Mouse (Mus musculus) forebrain, embryonic 11.5 days (tissue): Measurements from ENCODE around the gene Cog5. TPM values are rescaled to one million over a fixed set of nuclear protein-coding genes. Genes with fewer than 3 reads are reported as not detected.

ENCODE experiments used
- ATAC-seq: fragments of 200-750 bp; cut with Nextera tagmentation; replicated peaks from 2 replicates; pipeline ENCODE4 v1.8.0; 2017; ENCODE audit warnings: moderate TSS enrichment; ENCODE audit not compliant: low FRiP score
- DNase-seq: peaks from one replicate; pipeline ENCODE4 v3.0.0-alpha.2; 2017; ENCODE audit warnings: low spot score
- H3K27ac ChIP-seq: fragments of 300-500 bp; sonication (generic); 2 replicates; pipeline ENCODE4 v1.5.1; 2014; ENCODE audit warnings: low read depth, low read length
- H3K27me3 ChIP-seq: fragments of 300-500 bp; sonication (generic); 2 replicates; pipeline ENCODE4 v1.6.1; 2014; ENCODE audit warnings: mild to moderate bottlenecking, low read length, mixed read lengths; ENCODE audit not compliant: control insufficient read depth, insufficient read depth
- H3K36me3 ChIP-seq: fragments of 300-500 bp; sonication (generic); 2 replicates; pipeline ENCODE4 v1.6.1; 2014; ENCODE audit warnings: mild to moderate bottlenecking, low read length, moderate library complexity, mixed read lengths; ENCODE audit not compliant: control insufficient read depth, insufficient read depth
- H3K4me1 ChIP-seq: fragments of 300-500 bp; sonication (generic); replicated peaks from 2 replicates; pipeline ENCODE4 v1.6.1; 2014; ENCODE audit warnings: low read length, mixed read lengths; ENCODE audit not compliant: control insufficient read depth, insufficient read depth
- H3K4me2 ChIP-seq: fragments of 300-500 bp; sonication (generic); 2 replicates; pipeline ENCODE4 v1.6.1; 2014; ENCODE audit warnings: low read depth, mild to moderate bottlenecking, low read length, moderate library complexity, mixed read lengths; ENCODE audit not compliant: severe bottlenecking
- H3K4me3 ChIP-seq: fragments of 300-500 bp; sonication (generic); 2 replicates; pipeline ENCODE4 v1.5.1; 2014; ENCODE audit warnings: low read depth, low read length
- H3K9ac ChIP-seq: fragments of 300-500 bp; sonication (generic); 2 replicates; pipeline ENCODE4 v1.6.1; 2014; ENCODE audit warnings: low read length
- H3K9me3 ChIP-seq: fragments of 300-500 bp; sonication (generic); 2 replicates; pipeline ENCODE4 v1.6.1; 2016; ENCODE audit warnings: low read length, mixed read lengths; ENCODE audit not compliant: control insufficient read depth
- WGBS: fragments of 180-500 bp; shearing (Covaris S2); extraction: QIAGEN DNeasy Blood & Tissue Kit; methylation state at CpG from one replicate; pipeline ENCODE4 v1.1.7; 2014; 5-methylcytosine and 5-hydroxymethylcytosine counted together
- polyA plus RNA-seq: library from polyadenylated mRNA; unstranded; fragments of >200 nt; fragmentation: Nextera tagmentation; extraction: Ambion mirVana; gene quantifications from 2 replicates; pipeline ENCODE4 v1.2.1, GENCODE M21; 2014

The Cog5 gene
- polyA plus RNA-seq, 1 experiment from 2014 or later: 35.2 TPM

DNA sequence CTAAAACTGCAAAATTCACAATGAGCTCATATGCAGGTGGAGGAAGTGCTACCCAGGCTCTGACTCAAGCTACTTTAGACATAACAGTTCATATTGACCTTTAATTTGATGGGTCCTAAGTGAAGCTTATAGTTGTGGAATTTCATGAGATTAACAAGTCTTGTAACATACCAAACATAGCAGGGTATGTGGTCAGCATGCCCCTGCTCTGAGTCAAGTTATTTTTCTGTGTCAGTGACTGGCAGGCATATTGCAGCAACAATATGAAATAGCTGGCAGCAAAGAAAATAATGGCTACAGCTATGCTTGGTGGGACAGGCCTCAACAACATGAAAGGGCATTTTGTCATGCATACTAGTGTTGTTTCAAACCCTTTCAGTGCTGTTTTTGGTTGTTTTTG is 183.9 kb downstream of the Cog5 start:
- H3K9ac ChIP-seq: no peak overlapping the region
- H3K27me3 ChIP-seq: no peaks in the 10 kb centered on the region
- no peak overlapping the region for H3K27ac ChIP-seq
- H3K36me3 ChIP-seq: no peaks in the 10 kb centered on the region
- no peak overlapping the region for H3K4me3 ChIP-seq
- no peak for DNase-seq
- H3K9me3 ChIP-seq: no peaks in the 10 kb centered on the region
- ATAC-seq: no peak
- no peaks in the 10 kb centered on the region; the same call in 1 of the 2 replicates for H3K4me1 ChIP-seq
- H3K4me2 ChIP-seq: no peak overlapping the region

DNA sequence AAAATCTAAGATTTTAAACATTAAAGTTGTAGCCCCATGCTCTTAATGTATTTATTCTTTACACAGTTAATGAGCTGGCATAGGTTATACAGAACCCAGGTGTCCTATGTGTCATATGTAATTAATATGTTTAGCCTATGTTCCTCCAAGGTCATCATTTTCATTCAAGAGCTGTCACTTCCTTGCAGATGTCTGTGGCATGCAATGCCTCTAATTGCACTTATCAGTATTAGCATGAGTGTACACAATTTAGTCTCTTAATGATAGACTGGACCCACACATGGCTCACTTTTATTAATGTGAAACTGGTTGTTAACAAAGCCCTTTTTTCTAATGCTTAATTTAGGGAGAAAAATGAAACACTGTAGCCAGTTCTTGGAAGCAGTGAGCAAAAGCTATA is 184.6 kb downstream of the Cog5 start:
- ATAC-seq (0 out of 2 replicates have a peak, but pooled peaks have one; percentile 30), DNase-seq (no peak)
- H3K27ac ChIP-seq: no peak overlapping the region
- no peak overlapping the region for H3K4me2 ChIP-seq
- no peak overlapping the region for H3K4me3 ChIP-seq
- H3K9me3 ChIP-seq: no peaks in the 10 kb centered on the region
- no peaks in the 10 kb centered on the region for H3K36me3 ChIP-seq
- H3K27me3 ChIP-seq: no peaks in the 10 kb centered on the region
- no peaks in the 10 kb centered on the region; the same call in 1 of the 2 replicates for H3K4me1 ChIP-seq
- no peak overlapping the region for H3K9ac ChIP-seq

DNA sequence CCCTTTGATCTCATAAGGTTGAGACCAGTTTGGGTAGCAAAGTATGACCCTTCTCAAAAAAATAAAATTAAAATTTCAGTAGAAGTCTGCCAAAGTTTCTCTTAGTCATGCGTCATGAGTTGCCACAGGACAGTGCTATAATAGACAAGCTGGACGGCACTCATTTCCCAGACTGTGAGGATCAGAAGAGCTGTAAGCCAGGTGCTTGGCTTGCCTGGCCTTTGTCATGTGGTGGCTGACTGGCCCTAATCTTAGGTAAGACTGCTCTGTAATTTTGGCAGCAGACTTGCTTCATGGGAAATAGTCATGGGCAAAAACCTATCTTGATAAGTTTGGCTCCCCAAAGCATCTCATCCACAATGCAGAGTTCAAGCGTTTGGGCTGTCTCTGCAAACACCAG is 191.4 kb downstream of the Cog5 start:
- no peak overlapping the region for H3K4me2 ChIP-seq
- H3K4me1 ChIP-seq: no peaks in the 10 kb centered on the region
- no peaks in the 10 kb centered on the region for H3K36me3 ChIP-seq
- H3K9me3 ChIP-seq: no peaks in the 10 kb centered on the region
- no peak overlapping the region for H3K27ac ChIP-seq
- no peak overlapping the region for H3K4me3 ChIP-seq
- no peak overlapping the region for H3K9ac ChIP-seq
- 92% methylated on average over 3 of the region's 3 CpGs for WGBS
- H3K27me3 ChIP-seq: no peaks in the 10 kb centered on the region
- DNase-seq (no peak), ATAC-seq (no peak)

DNA sequence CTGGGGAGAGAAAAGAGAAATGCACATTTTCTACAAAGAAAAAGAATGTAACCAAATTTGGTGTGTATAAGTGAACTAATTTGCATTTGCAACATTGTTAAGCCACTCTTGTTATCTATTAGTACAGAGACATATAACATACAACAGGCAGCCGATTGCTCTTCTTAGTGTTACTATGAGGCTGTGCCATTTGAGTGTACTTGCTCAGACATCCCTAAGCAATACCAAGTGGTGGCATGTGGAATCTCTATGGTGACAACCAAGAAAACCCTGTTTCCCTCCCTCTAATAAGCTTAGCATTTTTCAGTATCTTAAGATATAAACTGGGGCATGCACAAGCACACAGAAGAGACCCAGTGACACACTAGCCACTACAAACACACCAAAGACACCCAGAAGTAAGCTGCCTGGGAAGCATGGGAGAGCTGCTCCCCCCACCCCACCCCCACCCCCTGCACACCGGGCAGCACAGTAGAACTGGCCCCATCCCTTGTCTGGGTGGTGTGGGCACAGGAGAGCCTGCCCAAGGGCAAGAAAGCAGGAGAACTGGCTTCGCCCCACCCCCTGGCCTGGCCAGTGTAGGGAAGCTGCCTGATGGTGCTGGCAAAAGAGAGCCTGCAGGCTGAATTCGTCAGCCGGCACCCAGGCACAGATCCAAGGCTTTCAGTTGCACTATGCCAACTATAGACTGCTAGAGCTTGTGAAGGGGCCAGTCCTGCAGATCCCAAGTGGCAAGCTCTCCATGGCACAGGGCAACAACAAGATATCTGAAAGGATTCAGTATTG is 194.2 kb downstream of the Cog5 start:
- Histone ChIP-seq H3K9me3 (no peaks in the 10 kb centered on the region), H3K9ac (no peak overlapping the region), H3K4me3 (no peak overlapping the region), H3K4me2 (no peak overlapping the region), H3K4me1 (no peaks in the 10 kb centered on the region), H3K36me3 (no peaks in the 10 kb centered on the region), H3K27me3 (no peaks in the 10 kb centered on the region), H3K27ac (no peak overlapping the region)
- ATAC-seq (no peak), DNase-seq (no peak)
- 80% methylated on average over 5 of the region's 5 CpGs for WGBS

DNA sequence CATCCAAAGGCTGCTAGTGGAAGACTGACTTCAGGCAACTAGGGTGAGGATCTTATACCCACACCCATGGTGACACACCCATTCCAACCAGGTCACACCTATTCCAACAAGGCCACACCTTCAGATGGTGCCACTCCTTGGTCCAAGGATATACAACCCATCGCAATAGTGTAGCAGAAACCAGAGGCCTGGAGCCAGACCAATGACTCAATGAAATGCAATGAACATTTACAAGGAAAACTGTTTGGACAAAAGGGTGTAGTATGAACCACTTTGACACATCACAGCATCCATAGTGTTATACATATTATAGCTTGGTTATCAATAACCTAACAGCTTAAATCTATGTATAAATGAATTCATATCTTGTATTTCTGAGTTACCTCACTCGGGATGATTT is 194.9 kb downstream of the Cog5 start:
- 92% methylated on average over 2 of the region's 2 CpGs for WGBS
- H3K4me3 ChIP-seq: no peak overlapping the region

DNA sequence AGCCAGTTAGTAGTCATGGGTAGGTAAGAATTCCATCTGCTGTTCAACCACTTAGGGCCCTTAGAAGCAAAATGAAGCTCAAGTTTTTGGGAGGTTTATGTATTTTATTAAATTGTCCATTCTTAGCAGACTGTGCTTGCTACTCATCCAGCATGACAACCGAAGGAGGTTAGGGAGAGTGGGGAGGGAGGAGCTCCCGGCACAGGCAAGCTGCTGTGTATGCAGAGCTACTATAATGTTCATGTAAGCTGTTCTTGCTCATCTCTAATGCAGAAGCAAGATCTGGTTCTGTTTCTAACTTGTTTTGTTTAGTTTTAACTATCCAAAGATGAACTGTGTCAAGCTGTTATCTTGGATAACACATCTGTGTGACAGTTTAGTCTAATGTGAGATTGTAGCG is 199.4 kb downstream of the Cog5 start:
- no peak overlapping the region for H3K9ac ChIP-seq
- H3K36me3 ChIP-seq: no peaks in the 10 kb centered on the region
- 81% methylated on average over 3 of the region's 3 CpGs for WGBS
- no peak overlapping the region for H3K4me3 ChIP-seq
- H3K4me2 ChIP-seq: no peak overlapping the region
- DNase-seq: no peak
- no peak for ATAC-seq
- H3K27ac ChIP-seq: no peak overlapping the region
- H3K4me1 ChIP-seq: no peaks in the 10 kb centered on the region
- H3K9me3 ChIP-seq: no peaks in the 10 kb centered on the region
- H3K27me3 ChIP-seq: no peaks in the 10 kb centered on the region

More for the DNA sequence above, 194.9 kb downstream of the Cog5 start:
- Histone ChIP-seq H3K9ac (no peak overlapping the region), H3K27me3 (no peaks in the 10 kb centered on the region), H3K9me3 (no peaks in the 10 kb centered on the region), H3K36me3 (no peaks in the 10 kb centered on the region), H3K27ac (no peak overlapping the region), H3K4me2 (no peak overlapping the region), H3K4me1 (no peaks in the 10 kb centered on the region)
- DNase-seq (no peak), ATAC-seq (no peak)

DNA sequence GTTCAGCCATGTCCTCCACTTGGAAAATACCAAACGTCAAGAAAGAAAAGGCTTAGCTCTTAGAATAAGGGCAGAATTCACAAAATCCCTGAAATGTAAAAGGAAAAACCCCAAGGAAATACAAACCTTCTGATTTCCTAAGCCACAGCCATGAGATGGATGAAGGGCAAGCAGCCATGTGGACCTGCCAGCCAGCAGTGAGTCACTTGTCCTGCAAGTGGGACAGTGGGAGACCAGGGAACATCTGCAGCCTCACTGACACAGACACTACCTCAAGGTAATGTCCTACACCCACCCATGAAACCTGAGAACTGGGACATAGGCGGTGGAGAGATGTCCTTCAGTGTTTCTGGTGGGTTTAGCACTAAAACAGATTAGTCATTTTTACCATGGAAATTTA is 200.1 kb downstream of the Cog5 start:
- no peak for DNase-seq
- no peak for ATAC-seq
- Histone ChIP-seq H3K9me3 (no peaks in the 10 kb centered on the region), H3K27ac (no peak overlapping the region), H3K9ac (no peak overlapping the region), H3K36me3 (no peaks in the 10 kb centered on the region), H3K4me2 (no peak overlapping the region), H3K4me1 (no peaks in the 10 kb centered on the region), H3K4me3 (no peak overlapping the region), H3K27me3 (no peaks in the 10 kb centered on the region)
- WGBS: 78% methylated on average over 2 of the region's 2 CpGs

DNA sequence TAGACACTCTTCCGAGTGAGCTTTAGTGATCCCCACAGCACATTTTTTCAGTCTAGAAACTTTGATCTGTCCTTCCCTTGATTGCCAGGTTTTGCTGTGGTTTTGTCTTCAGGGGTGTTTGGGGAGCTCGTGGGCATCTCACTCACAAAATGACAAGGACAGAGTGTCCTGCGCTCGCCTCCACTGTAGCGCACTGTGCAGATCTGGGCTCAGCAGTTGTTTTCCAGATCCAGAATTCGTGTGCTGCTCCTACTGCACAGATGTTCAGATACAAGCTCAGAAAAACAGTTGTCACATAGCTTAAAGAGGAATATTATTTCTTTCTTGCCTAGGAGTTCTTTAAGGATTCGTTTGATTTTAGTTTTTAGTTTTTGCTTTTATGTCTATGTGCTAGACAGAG is 203.1 kb downstream of the Cog5 start:
- 87% methylated on average over 7 of the region's 7 CpGs for WGBS
- Histone ChIP-seq H3K36me3 (no peaks in the 10 kb centered on the region), H3K27ac (no peak overlapping the region), H3K9ac (no peak overlapping the region), H3K9me3 (no peaks in the 10 kb centered on the region), H3K4me1 (no peaks in the 10 kb centered on the region), H3K4me2 (no peak overlapping the region), H3K4me3 (no peak overlapping the region), H3K27me3 (no peaks in the 10 kb centered on the region)
- DNase-seq: no peak
- no peak for ATAC-seq
